Mouse (Mus musculus): ENCODE data around the gene Slc25a14. TPM values are rescaled to one million over a fixed set of nuclear protein-coding genes. Genes with fewer than 3 reads are reported as not detected.

The Slc25a14 gene
- 39.4 and 42.3 TPM in 2 replicates for polyA plus RNA-seq (2015; fragmentation: Nextera tagmentation; extraction: Ambion mirVana)

DNA sequence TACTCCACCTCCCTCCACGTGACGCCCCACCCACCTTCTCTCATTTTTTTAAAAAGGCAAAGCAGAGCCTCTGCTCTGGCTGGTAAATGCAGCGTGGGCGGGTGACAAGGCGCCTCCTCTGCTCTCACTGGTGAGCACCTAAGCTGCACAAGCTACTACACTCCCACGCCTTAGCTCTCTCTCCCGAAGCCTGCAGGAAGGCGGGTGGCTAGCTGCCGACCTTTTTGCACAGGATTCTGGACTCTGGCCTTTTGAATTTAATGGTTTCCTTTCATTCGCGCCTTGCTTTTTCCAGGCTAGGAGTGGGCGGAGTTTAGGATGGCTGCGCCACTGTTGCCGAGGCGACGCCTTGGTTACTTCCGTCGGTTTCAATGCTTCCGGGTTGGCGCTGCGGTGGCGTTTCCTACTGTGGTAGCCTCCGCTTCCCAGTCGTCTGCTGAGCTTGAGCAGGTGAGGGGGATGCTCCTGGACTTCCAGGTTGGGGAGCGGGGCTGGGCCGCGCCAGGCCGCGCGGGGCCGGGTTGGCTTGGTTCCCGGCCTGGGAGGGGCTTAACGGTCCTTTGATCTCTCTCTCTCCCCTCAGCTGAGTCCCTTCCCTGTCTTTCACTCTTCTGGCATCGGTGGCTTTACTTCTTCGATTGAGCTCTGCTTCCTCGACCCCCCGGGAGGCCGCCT is at the start of gene Slc25a14:
Gene Slc25a14 (plus strand): TSS at position 35 of the 675 bp plus-strand sequence.

DNA sequence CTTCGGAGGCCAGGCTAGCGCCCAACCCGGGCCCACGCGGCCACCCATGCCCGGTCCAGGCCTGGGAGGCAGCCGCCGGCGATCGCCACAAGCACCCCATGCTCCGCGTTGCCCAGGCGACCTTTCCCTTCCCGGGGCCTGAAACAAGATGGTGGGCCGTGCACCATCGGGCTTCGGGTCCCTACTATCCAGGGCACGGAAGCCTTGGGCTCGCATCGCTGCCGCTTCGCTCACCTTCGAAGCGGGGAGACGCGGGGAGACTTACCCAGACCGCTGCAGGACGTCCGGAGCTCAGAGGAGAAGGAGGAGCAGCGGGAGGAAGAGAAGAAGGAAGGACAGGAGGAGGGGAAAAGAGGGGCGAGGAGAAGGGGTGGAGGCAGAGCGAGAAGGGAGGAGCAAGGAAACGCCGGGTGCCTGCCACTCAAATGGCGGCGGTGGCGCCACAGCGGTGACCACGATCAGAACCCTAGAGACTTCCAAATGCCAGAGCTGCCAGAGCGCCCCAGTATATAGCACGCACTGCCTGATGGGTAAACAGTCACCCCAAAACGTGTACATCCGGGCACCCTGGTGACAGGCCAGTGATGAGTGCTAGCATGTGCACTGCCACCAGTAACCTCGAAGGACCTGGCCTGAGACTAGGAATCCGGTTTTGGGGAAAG is 29.0 kb upstream of the Slc25a14 start, which contains the start of gene Zfp280c:
Gene Zfp280c (minus strand): TSS at position 406 of the 662 bp plus-strand sequence.

DNA sequence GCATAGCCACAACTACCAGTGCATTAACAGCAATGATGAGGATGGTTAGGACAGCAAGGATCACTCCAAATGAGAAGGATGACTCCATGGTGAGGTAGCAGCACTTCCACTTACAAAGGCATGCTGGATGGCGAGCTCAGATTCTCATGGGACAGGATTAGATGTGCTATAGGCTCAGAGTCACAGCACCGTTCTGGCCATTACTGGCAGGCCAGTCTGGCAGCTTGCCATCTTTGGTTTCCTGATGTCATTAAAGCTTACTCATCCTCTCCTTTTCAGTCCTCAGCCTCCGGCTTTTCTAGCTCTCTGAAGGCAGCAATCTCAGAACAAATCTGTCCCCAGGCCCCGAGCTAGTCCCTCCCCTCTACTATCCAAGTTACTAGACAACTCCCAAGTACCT is 51.0 kb downstream of the Slc25a14 start, which contains the start of gene Gpr119:
Gene Gpr119 (minus strand): TSS at position 308 of the 400 bp plus-strand sequence.

DNA sequence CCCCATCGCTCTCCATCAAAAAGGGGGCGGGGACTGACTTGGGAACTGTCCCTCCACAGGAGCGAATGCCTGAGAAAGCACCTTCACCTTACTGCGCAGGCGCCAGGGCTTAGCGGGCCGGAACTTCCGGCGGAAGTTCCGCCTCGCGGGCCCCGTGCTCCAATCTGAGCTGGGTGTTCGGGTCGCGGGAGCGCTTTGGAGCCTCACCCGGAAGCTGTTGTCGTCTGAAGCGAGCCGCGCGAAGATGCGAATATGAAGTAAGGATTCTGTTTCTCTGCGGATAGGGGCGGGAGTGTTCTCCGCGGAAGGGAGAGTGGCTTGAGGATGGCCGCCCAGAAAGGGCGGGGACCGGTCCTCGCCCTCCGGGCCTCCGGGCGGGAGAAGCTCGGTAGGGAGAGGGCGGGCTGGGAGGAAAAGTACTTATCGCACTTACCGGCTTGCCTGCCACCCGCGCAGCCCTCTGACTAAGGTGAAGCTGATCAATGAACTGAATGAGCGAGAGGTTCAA is 71.7 kb downstream of the Slc25a14 start, which contains the start of gene Rbmx2:
Gene Rbmx2 (plus strand): TSS at position 141 of the 508 bp plus-strand sequence.

Small RNA genes within 50 kb of the gene (microRNA-seq; reads per million reads assigned to microRNA genes)
- gene Gm27828, result not detected

Other genes starting within 250 kb of the Slc25a14 start
- 0.41 and 0.54 TPM in 2 replicates for gene Elf4, start 160.3 kb upstream of the Slc25a14 start, polyA plus RNA-seq (2015; fragmentation: Nextera tagmentation; extraction: Ambion mirVana)
- 30.1 and 31.4 TPM in 2 replicates for gene Aifm1, start 109.8 kb upstream of the Slc25a14 start, polyA plus RNA-seq (2015; fragmentation: Nextera tagmentation; extraction: Ambion mirVana)
- gene Rab33a, start 104.1 kb upstream of the Slc25a14 start, polyA plus RNA-seq (2015; fragmentation: Nextera tagmentation; extraction: Ambion mirVana), result 79.6 and 87.4 TPM in 2 replicates
- gene Zfp280c, start 28.9 kb upstream of the Slc25a14 start, polyA plus RNA-seq (2015; fragmentation: Nextera tagmentation; extraction: Ambion mirVana), result 7.6 and 7.8 TPM in 2 replicates
- 0.26 TPM in 1 of 2 replicates, not detected in the other for gene Gpr119, start 51.1 kb downstream of the Slc25a14 start, polyA plus RNA-seq (2015; fragmentation: Nextera tagmentation; extraction: Ambion mirVana)
- gene Rbmx2, start 71.6 kb downstream of the Slc25a14 start, polyA plus RNA-seq (2015; fragmentation: Nextera tagmentation; extraction: Ambion mirVana), result 17.9 and 23.3 TPM in 2 replicates